Mouse (Mus musculus): Measurements from ENCODE around the gene Olfr279.
A peak's percentile ranks its signal among the peaks of the same experiment; 100 is the strongest.
"Not testable (repeated sequence)": the region's sequence is repeated elsewhere in the genome, so short reads cannot be mapped to it uniquely, and the experiment has no call there.

The Olfr279 gene

DNA sequence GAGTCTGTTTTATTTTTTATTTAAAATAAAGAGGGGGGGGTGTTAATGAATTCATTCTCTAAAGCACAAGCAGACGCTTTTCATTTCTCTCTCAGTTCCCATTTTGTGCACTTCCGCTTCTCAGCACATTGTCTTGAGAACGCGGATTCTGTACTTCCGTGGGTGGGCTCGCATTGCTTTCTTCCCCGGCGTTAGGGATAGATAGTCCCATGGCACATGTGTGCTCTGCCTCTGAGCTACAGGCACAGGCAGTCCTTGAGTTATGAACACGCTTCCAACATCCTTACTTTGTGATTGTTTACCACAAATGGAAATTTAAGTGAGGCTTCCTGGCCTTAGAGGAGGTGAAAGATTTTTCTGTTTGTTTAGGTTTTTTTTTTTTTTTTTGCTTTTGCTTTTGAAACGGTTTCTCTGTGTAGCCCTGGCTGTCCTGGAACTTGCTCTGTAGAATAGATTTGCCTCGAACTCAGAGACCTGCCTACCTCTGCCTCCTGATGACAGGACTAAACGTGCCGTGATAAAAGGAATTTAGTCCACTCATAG is 19.3 kb downstream of the Olfr279 start:
- DNase-seq (ENCODE audit: low read depth, low spot score): no peak

GRCm38 (mm10) chr15:98512232-98512631 is 20.0 kb downstream of the Olfr279 start:
- no peak for DNase-seq (ENCODE audit: low read depth, low spot score)

DNA sequence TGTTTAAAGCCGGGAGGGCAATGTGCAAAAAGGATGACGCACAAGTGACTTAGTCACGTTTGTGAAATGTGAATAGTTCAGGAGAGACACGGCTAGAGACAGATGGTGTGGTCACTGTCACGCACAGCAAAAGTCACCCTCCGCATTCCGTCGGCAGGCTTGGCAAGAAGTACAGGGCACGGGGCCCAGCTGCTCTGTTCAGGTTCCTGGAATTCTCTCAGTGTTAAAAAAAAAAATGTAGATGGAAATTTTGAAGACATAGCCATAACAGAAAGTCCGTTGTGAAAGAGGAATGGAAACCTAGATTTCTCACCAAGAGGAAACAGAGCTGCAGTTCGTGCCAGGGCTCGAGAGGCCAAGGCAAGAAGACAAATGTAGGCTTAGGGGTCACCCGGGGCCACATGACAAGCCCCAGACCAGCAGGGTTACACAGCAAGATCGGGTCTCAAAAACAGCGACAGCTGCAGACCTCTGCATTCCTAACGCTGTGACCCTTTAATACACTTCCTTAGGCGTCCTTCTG is 20.7 kb downstream of the Olfr279 start:
- no peak for DNase-seq (ENCODE audit: low read depth, low spot score)

- not testable (repeated sequence) for DNase-seq (ENCODE audit: low read depth, low spot score)
These were observed 21.5 kb downstream of the Olfr279 start for GRCm38 (mm10) chr15:98513676-98514075.

DNA sequence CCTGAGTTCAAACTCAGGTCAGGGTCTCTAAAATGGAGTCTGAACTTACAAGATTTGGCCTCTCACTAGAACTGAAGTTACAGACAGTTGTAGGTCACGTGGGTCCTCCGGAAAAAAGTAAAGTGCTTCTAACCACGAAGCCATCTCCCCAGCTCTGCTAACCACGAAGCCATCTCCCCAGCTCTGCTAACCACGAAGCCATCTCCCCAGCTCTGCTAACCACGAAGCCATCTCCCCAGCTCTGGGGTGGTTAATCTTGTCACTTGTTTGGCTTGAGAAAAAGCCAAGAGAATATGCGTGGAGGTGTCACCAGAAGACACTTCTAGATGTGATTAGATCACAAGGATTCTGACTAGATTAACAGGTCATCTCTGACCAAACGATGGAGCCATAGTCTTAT is 21.9 kb downstream of the Olfr279 start:
- DNase-seq (ENCODE audit: low read depth, low spot score): no peak

DNA sequence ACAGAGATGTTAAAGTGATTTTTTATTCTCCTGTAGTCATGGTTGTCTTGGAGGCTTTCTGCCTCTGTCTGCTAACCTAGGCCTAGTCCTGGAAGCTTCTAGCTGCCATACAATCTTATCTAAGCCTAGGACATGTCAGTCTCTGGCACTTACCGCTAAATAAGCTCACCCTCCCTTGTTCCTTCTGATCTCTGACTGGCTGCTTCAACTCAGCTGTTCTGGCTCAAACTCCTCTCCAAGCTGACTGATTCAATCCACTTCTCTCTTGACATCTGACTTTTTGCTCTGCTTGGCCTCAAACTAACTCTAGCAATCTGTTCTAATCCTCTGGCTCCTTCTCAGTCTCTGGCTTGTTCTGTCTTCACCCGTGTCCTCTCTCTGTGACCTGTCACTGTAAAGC is 22.6 kb downstream of the Olfr279 start:
- DNase-seq (ENCODE audit: low read depth, low spot score): not testable (repeated sequence)

GRCm38 (mm10) chr15:98517380-98518355 is 25.5 kb downstream of the Olfr279 start:
- DNase-seq (ENCODE audit: low read depth, low spot score): peak; percentile 46

- no peak for DNase-seq (ENCODE audit: low read depth, low spot score)
These were observed 29.0 kb downstream of the Olfr279 start for GRCm38 (mm10) chr15:98521245-98521644.

DNA sequence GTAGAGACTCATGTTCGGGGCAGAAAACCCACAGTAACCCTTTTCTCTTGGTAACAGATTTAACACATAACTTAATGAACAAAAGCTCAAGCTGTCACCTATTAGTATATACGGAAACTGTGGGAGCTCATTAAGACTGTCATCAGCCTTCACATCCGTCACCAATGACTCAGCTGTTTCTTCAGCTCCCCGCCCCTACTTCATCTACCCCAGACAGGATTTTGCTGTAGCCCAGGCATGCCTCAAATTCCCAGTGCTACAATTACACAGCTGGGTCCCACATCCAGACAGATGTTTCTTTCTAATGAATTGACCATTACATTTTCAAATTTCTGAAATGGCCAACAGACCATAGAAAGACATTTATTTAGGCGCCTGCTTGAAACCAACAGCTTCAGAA is 33.9 kb downstream of the Olfr279 start:
- no peak for DNase-seq (ENCODE audit: low read depth, low spot score)

DNA sequence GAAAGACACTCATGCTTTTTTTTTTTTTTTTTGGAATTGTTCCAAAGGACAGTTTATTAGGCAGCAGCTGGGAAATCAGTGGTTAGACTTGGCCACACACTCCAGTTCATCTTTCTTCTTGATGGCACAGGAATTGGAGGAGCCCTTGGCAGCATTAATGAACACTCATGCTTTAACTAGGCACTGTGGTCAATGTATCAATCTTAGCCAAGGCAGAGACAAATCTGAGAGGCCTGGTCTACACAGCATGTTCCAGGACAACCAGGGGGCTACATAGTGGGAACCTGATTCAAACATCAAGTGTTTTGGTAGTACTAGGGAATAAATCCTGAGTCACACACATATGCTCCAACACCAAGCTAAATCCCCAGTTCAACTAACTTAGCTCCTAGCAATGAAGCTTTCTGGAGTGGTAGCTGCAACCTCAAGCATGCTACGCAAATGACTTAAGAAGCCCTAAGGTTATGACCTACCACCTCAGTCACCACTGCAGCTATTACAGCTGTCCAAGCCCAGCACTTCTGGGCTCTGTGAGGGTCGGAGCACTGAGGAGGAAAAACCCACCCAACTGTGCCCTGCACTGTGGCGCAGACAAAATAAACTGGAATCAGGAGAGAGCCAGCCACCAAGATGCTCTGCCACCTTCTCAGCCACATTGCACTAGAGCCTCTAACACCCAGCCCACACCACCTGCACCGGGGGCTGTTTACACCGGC is 35.0 kb downstream of the Olfr279 start:
- no peak for DNase-seq (ENCODE audit: low read depth, low spot score)

GRCm38 (mm10) chr15:98528066-98528563 is 35.9 kb downstream of the Olfr279 start:
- DNase-seq (ENCODE audit: low read depth, low spot score): no peak

- no peak for DNase-seq (ENCODE audit: low read depth, low spot score)
These were observed 40.1 kb downstream of the Olfr279 start for GRCm38 (mm10) chr15:98532281-98532680.

- no peak for DNase-seq (ENCODE audit: low read depth, low spot score)
These were observed 40.9 kb downstream of the Olfr279 start for GRCm38 (mm10) chr15:98533035-98533531.

DNA sequence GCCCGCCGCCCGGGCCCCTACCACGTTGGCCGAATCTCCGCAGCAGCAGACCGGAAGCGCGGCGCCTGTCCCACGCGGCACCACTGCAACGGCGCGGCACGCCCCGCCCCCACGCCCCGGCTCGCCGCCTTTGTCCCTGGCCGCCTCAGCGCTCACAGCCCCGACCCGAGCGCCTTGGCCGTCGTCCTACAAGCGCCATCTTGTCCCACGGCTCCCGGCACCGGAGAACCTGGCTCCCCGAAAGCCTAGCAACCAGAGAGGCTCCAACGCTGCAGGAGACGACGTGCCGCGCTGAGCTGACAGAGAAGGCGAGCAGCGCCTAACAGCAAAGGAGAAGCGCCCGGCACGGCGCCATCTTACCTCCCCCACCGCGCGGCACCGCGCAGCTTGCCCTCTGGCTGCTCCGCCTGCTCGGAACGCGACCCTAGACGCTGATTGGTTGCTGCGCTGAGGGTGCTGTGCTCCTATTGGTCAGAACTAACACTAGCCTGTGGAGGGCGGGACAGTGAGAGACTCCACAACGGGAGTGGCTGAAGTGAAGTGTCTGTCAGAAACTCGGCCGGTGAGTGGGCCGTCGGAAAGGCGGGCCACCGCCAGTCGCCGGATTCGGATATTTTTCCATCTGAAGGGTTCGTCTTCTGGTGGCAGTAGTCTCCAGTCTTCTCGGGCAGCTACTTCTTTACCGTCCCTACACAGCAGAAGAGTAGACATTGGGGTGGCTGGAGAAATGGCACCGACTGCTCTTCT is 41.9 kb downstream of the Olfr279 start, which contains the start of gene Kansl2:
Gene Kansl2, minus strand, starts transcription at position 384 of the 747 bp plus-strand sequence.
- peak; percentile 99 for DNase-seq (ENCODE audit: low read depth, low spot score)

- DNase-seq (ENCODE audit: low read depth, low spot score): no peak
These were observed 43.7 kb downstream of the Olfr279 start for GRCm38 (mm10) chr15:98535921-98536320.

- DNase-seq (ENCODE audit: low read depth, low spot score): no peak
These were observed 44.8 kb downstream of the Olfr279 start for GRCm38 (mm10) chr15:98536828-98537510.

- DNase-seq (ENCODE audit: low read depth, low spot score): no peak
These were observed 45.7 kb downstream of the Olfr279 start for GRCm38 (mm10) chr15:98537923-98538322.

GRCm38 (mm10) chr15:98541064-98541463 is 48.9 kb downstream of the Olfr279 start:
- no peak for DNase-seq (ENCODE audit: low read depth, low spot score)

- DNase-seq (ENCODE audit: low read depth, low spot score): no peak
These were observed 51.1 kb downstream of the Olfr279 start for GRCm38 (mm10) chr15:98543341-98543740.

GRCm38 (mm10) chr15:98545151-98545550 is 52.9 kb downstream of the Olfr279 start:
- no peak for DNase-seq (ENCODE audit: low read depth, low spot score)

Measured in forelimb bud, embryonic 11.5 days (tissue).